8 mouse cellular contexts compared by ENCODE assay signal in genomic region chr13:98572011-98572570, GRCm38 (mm10).
DNase-seq lines count a peak whose midpoint lies in the region; ATAC-seq lines count a peak whose summit lies in the region.

No protein-coding gene starts in this region.

- peaks cover 28% of the 10 kb centered on the region for H3K27me3 ChIP-seq in lung, embryonic 16.5 days (ENCODE audit: control insufficient read depth, insufficient read depth, low read depth, low read length)
- peaks cover 56% of the 10 kb centered on the region for H3K27me3 ChIP-seq in limb, embryonic 15.5 days
- peaks cover 29% of the 10 kb centered on the region for H3K27me3 ChIP-seq in stomach, embryonic 16.5 days (ENCODE audit: control insufficient read depth, insufficient read depth, low read length)

- 14% methylated on average over 14 of the region's 14 CpGs for WGBS in lung, embryonic 16.5 days
- WGBS in limb, embryonic 15.5 days = 12% methylated on average over 13 of the region's 14 CpGs
- 10% methylated on average over 13 of the region's 14 CpGs for WGBS in stomach, embryonic 16.5 days

- no peaks in the 10 kb centered on the region for H3K36me3 ChIP-seq in lung, embryonic 16.5 days (ENCODE audit: control insufficient read depth, insufficient read depth, low read length)
- H3K36me3 ChIP-seq in limb, embryonic 15.5 days = no peaks in the 10 kb centered on the region
- H3K36me3 ChIP-seq in stomach, embryonic 16.5 days (ENCODE audit: control insufficient read depth, insufficient read depth, low read length) = no peaks in the 10 kb centered on the region

- no peak overlapping the region for H3K27ac ChIP-seq in lung, embryonic 16.5 days (ENCODE audit: low read length)
- no peak overlapping the region for H3K27ac ChIP-seq in limb, embryonic 15.5 days
- no peak overlapping the region for H3K27ac ChIP-seq in stomach, embryonic 16.5 days (ENCODE audit: low read length)

- peak overlapping the region; percentile 87 for H3K4me2 ChIP-seq in lung, embryonic 16.5 days (ENCODE audit: low read depth, low read length)
- peak overlapping the region; percentile 88 for H3K4me2 ChIP-seq in limb, embryonic 15.5 days
- peak overlapping the region; percentile 73 for H3K4me2 ChIP-seq in stomach, embryonic 16.5 days (ENCODE audit: low read depth, low read length)

- peaks cover 17% of the 10 kb centered on the region for H3K4me1 ChIP-seq in lung, embryonic 16.5 days (replicated peaks; ENCODE audit: control insufficient read depth, insufficient read depth, low read length)
- H3K4me1 ChIP-seq in limb, embryonic 15.5 days = peaks cover 28% of the 10 kb centered on the region
- H3K4me1 ChIP-seq in stomach, embryonic 16.5 days (ENCODE audit: control insufficient read depth, insufficient read depth, low read length) = peaks cover 18% of the 10 kb centered on the region

- DNase-seq in embryo, embryonic 10 days (ENCODE audit: low spot score) = peak; percentile 69
- DNase-seq in embryo, embryonic 9.5 days (ENCODE audit: extremely low spot score) = no peak
- no peak for DNase-seq in lung, postnatal 36 days
- DNase-seq in thymus, postnatal 0 days (ENCODE audit: low spot score) = no peak

- no peaks in the 10 kb centered on the region for H3K9me3 ChIP-seq in lung, embryonic 16.5 days (ENCODE audit: control insufficient read depth, low read length)
- H3K9me3 ChIP-seq in limb, embryonic 15.5 days = no peaks in the 10 kb centered on the region
- H3K9me3 ChIP-seq in stomach, embryonic 16.5 days (replicated peaks; ENCODE audit: control insufficient read depth, low read length) = no peaks in the 10 kb centered on the region

- peak overlapping the region; percentile 57 for H3K9ac ChIP-seq in lung, embryonic 16.5 days (ENCODE audit: low read length)
- no peak overlapping the region for H3K9ac ChIP-seq in limb, embryonic 15.5 days
- peak overlapping the region; percentile 50 for H3K9ac ChIP-seq in stomach, embryonic 16.5 days (ENCODE audit: low read length)

- peak; percentile 53; the same call in 1 of the 2 replicates for ATAC-seq in lung, embryonic 16.5 days (ENCODE audit: low read depth)
- no peak for ATAC-seq in limb, embryonic 15.5 days (ENCODE audit: insufficient number of reproducible peaks, low FRiP score, low TSS enrichment, low read depth)
- no peak for ATAC-seq in stomach, embryonic 16.5 days (ENCODE audit: insufficient read depth, low FRiP score)
- no peak for ATAC-seq in monocyte, adult 5-6 weeks (replicated peaks; ENCODE audit: insufficient number of reproducible peaks, low FRiP score, low TSS enrichment, poor library complexity, severe bottlenecking)

- H3K4me3 ChIP-seq in lung, embryonic 16.5 days (ENCODE audit: low read length) = peak overlapping the region; percentile 53
- H3K4me3 ChIP-seq in limb, embryonic 15.5 days = peak overlapping the region; percentile 39
- peak overlapping the region; percentile 47 for H3K4me3 ChIP-seq in stomach, embryonic 16.5 days (replicated peaks; ENCODE audit: low read length)
